Mouse (Mus musculus) central nervous system, embryonic 11.5 days (tissue): ENCODE results near the gene 1700109H08Rik. TPM values are rescaled to one million over a fixed set of nuclear protein-coding genes. Genes with fewer than 3 reads are reported as not detected.

Source experiments
- polyA plus RNA-seq: library from polyadenylated mRNA; depleted of rRNA; stranded (reverse); fragments of >200 nt; gene quantifications from 2 replicates; pipeline ENCODE4 v1.2.3, GENCODE M21; 2012; rRNA removed

The 1700109H08Rik gene
- 6.2 and 6.7 TPM in 2 replicates for polyA plus RNA-seq

DNA sequence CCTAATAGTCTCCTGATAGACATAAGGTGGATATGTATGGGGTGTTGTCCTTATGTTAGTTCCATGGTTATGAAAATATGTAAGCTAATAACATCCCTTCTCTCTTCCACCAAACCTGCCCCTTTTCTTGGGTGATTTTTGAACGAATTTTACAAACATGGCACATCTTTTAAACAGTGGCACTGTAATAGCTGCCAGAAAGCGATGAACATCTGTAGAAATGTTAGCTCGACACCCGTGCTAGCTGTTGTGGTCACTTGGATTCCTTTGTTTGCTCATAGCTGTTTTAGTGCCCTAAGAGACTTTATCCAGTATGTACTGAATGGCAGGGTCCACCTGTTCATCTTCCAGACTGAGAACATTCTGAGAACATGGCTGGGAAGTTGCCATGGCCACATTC, at the start of gene 1700109H08Rik:
TSS of gene 1700109H08Rik (plus strand) at position 301 of the 400 bp plus-strand sequence.

DNA sequence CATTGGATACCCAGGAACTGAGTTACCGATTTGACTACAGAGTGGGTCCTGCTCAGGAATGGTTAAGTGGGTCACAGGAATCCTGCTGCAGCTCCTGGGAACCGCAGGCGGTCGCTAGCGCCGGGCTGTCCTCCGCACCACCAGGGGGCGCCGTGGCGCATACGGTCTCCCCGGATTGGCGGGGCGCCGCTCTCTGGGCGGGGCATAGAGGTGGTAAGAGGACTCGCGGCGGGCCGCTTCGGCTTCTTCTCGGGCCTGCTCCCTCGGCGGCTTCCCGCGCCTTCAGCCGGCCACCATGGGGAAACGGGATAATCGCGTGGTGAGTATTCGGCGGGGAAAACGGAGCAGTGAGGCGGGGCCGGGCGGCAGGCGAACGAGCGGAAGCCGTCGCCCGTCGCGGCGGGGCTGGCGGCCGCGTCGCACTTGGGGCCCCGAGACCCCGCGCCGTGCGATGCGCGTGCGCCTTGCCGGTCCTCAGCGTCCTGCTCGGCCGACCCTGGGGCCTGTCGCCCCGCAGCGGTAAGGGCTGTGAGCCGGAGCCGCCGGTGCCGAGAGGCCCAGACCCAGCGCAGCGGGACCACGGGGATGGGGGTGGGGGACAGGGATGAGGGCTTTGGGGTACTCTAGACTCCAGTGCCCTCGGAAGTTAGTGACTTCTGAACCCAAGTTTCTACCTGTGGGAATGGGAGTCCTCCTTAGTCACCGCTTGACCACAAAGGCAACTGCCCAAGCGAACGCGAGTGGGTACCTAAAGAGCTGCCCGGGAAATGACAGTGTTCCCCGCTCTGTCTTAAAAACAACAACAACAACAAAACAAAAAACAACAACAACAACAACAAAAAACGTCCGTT, 27.5 kb upstream of the 1700109H08Rik start, which contains the start of gene Fam133b:
TSS of gene Fam133b (plus strand) at position 205 of the 851 bp plus-strand sequence.

GRCm38 (mm10) chr5:3595693-3596398, 24.5 kb downstream of the 1700109H08Rik start, which contains the start of gene Pex1:
Gene Pex1, plus strand, starts transcription at chr5:3596066.

DNA sequence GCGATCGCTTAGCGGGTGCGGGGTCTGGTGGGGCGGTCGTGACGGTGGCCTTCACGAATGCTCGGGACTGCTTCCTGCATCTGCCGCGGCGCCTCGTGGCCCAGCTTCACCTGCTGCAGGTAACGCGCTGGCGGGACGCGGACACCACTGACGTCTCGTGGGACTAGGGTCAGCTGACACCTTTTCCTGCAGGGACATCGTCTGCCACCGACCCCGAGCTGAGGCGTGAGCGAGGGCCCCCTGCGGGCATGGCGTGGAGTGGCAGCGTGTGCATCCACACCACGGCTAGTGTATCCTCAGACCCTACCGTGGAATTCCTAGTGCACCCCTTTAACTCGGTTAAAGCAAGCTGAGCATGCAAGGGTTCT, 25.0 kb downstream of the 1700109H08Rik start, which contains the start of gene Rbm48:
TSS of gene Rbm48 (minus strand) at position 187 of the 368 bp plus-strand sequence.

Other genes starting within 250 kb of the 1700109H08Rik start
- 9.3 and 10.2 TPM in 2 replicates for gene Cdk6, start 230.1 kb upstream of the 1700109H08Rik start, polyA plus RNA-seq
- 45.6 and 49.4 TPM in 2 replicates for gene Fam133b, start 27.7 kb upstream of the 1700109H08Rik start, polyA plus RNA-seq
- gene Pex1, start 24.5 kb downstream of the 1700109H08Rik start, polyA plus RNA-seq = 16.0 and 18.9 TPM in 2 replicates
- 9.5 and 13.0 TPM in 2 replicates for gene Rbm48, start 25.0 kb downstream of the 1700109H08Rik start, polyA plus RNA-seq
- not detected in 2 replicates for gene Tmbim7, start 79.6 kb downstream of the 1700109H08Rik start, polyA plus RNA-seq
- 74.6 and 87.6 TPM in 2 replicates for gene Gatad1, start 85.6 kb downstream of the 1700109H08Rik start, polyA plus RNA-seq
- gene Ankib1, start 231.4 kb downstream of the 1700109H08Rik start, polyA plus RNA-seq = 14.8 and 16.8 TPM in 2 replicates
- gene Krit1, start 231.6 kb downstream of the 1700109H08Rik start, polyA plus RNA-seq = 36.7 and 52.1 TPM in 2 replicates